Mouse (Mus musculus): ENCODE results near the gene Rbpjl. TPM values are rescaled to one million over a fixed set of nuclear protein-coding genes. Genes with fewer than 3 reads are reported as not detected.

Gene Rbpjl
- polyA plus RNA-seq, 1 experiment from 2014 or later: not detected

GRCm38 (mm10) chr2:164368620-164369105 lies 34.3 kb upstream of the Rbpjl start:
- Histone ChIP-seq H3K4me2 (ENCODE audit: low read length) (no peak overlapping the region), H3K36me3 (ENCODE audit: control insufficient read depth, insufficient read depth, low read length) (no peaks in the 10 kb centered on the region), H3K9me3 (ENCODE audit: control insufficient read depth, low read length) (no peaks in the 10 kb centered on the region), H3K27ac (replicated peaks; ENCODE audit: low read depth, low read length) (no peak overlapping the region), H3K4me3 (replicated peaks; ENCODE audit: low read depth, low read length) (no peak overlapping the region), H3K4me1 (ENCODE audit: control insufficient read depth, insufficient read depth, low read length) (no peaks in the 10 kb centered on the region), H3K27me3 (ENCODE audit: control insufficient read depth, insufficient read depth, low read length) (no peaks in the 10 kb centered on the region), H3K9ac (replicated peaks; ENCODE audit: low read length) (no peak overlapping the region)
- WGBS: 80% methylated on average over 6 of the region's 6 CpGs
- ATAC-seq (ENCODE audit: low FRiP score, low TSS enrichment): no peak
- DNase-seq: no peak

- DNase-seq: no peak
- Histone ChIP-seq H3K27me3 (ENCODE audit: control insufficient read depth, insufficient read depth, low read length) (no peaks in the 10 kb centered on the region), H3K9ac (replicated peaks; ENCODE audit: low read length) (no peak overlapping the region), H3K27ac (replicated peaks; ENCODE audit: low read depth, low read length) (no peak overlapping the region), H3K4me2 (ENCODE audit: low read length) (no peak overlapping the region), H3K9me3 (ENCODE audit: control insufficient read depth, low read length) (no peaks in the 10 kb centered on the region), H3K4me3 (replicated peaks; ENCODE audit: low read depth, low read length) (no peak overlapping the region), H3K4me1 (ENCODE audit: control insufficient read depth, insufficient read depth, low read length) (no peaks in the 10 kb centered on the region), H3K36me3 (ENCODE audit: control insufficient read depth, insufficient read depth, low read length) (no peaks in the 10 kb centered on the region)
- no peak for ATAC-seq (ENCODE audit: low FRiP score, low TSS enrichment)
- 85% methylated on average over 3 of the region's 3 CpGs for WGBS
These were observed 31.6 kb upstream of the Rbpjl start for GRCm38 (mm10) chr2:164371371-164371770.

DNA sequence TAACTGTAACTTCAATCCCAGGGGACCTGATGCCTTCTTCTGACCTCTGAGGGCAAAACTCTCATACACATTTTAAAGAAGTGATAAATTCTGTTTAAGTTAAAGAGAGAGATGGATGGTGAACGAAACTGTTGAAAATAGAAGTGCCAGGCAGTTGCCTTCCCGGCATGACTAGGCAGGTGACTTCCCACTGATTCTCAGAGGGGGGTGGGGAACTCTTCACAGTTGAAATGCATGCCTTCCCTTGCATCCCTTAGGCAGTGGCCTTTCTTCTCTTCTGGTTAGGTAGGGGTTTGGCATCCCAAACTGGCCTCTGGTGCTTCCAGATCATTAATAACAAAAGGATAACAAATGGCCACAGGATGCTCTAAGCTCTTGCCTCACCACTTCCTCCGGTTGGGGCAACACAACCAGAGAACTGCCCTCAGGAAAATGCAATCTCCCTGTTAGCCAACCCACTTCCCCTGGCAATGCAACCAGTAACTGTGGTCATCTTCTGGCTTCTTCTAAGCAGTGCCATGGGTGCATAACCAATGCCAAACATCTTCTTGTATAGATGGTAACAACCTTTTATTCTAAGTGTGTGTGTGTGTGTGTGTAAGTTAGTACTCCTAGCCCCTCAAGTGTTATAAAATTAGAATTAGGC lies 30.4 kb upstream of the Rbpjl start:
- ATAC-seq (ENCODE audit: low FRiP score, low TSS enrichment): no peak
- H3K9me3 ChIP-seq (ENCODE audit: control insufficient read depth, low read length): no peaks in the 10 kb centered on the region

GRCm38 (mm10) chr2:164373187-164373586 lies 29.8 kb upstream of the Rbpjl start:
- 61% methylated on average over 4 of the region's 4 CpGs for WGBS

More for the DNA sequence above, 30.4 kb upstream of the Rbpjl start:
- Histone ChIP-seq H3K4me3 (replicated peaks; ENCODE audit: low read depth, low read length) (no peak overlapping the region), H3K36me3 (ENCODE audit: control insufficient read depth, insufficient read depth, low read length) (no peaks in the 10 kb centered on the region), H3K9ac (replicated peaks; ENCODE audit: low read length) (no peak overlapping the region), H3K27me3 (ENCODE audit: control insufficient read depth, insufficient read depth, low read length) (no peaks in the 10 kb centered on the region), H3K4me1 (ENCODE audit: control insufficient read depth, insufficient read depth, low read length) (no peaks in the 10 kb centered on the region), H3K27ac (replicated peaks; ENCODE audit: low read depth, low read length) (no peak overlapping the region), H3K4me2 (ENCODE audit: low read length) (no peak overlapping the region)
- WGBS: 42% methylated on average over 3 of the region's 3 CpGs
- no peak for DNase-seq

GRCm38 (mm10) chr2:164377478-164378426 lies 25.2 kb upstream of the Rbpjl start:
- DNase-seq: no peak
- H3K36me3 ChIP-seq (ENCODE audit: control insufficient read depth, insufficient read depth, low read length): no peaks in the 10 kb centered on the region

More at GRCm38 (mm10) chr2:164373187-164373586, 29.8 kb upstream of the Rbpjl start:
- DNase-seq (no peak), ATAC-seq (ENCODE audit: low FRiP score, low TSS enrichment) (no peak)
- Histone ChIP-seq H3K9me3 (ENCODE audit: control insufficient read depth, low read length) (no peaks in the 10 kb centered on the region), H3K36me3 (ENCODE audit: control insufficient read depth, insufficient read depth, low read length) (no peaks in the 10 kb centered on the region), H3K27me3 (ENCODE audit: control insufficient read depth, insufficient read depth, low read length) (no peaks in the 10 kb centered on the region), H3K9ac (replicated peaks; ENCODE audit: low read length) (no peak overlapping the region), H3K4me2 (ENCODE audit: low read length) (no peak overlapping the region), H3K27ac (replicated peaks; ENCODE audit: low read depth, low read length) (no peak overlapping the region), H3K4me3 (replicated peaks; ENCODE audit: low read depth, low read length) (no peak overlapping the region), H3K4me1 (ENCODE audit: control insufficient read depth, insufficient read depth, low read length) (no peaks in the 10 kb centered on the region)

DNA sequence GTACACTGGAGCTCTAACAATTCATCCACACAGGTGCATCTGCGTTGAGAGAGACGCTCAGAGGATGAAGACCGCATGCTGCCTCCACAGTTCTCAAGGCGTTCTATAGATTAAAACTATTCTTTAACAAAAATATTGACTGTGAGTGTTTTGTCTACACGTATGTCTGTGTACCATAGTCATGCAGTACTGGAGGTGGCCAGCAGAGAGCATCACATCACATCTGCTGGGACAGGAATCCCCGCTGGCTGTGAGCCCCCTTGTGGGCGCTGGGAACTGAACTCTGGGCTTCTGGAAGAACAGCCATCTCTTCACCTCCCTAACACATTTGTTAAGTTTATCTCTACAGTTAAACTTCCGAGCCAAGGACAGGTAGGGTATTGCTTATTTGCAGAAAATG lies 21.2 kb upstream of the Rbpjl start:
- H3K4me2 ChIP-seq (ENCODE audit: low read length): no peak overlapping the region
- DNase-seq: no peak
- H3K36me3 ChIP-seq (ENCODE audit: control insufficient read depth, insufficient read depth, low read length): no peaks in the 10 kb centered on the region
- WGBS: 77% methylated on average over 8 of the region's 8 CpGs
- no peak for ATAC-seq (ENCODE audit: low FRiP score, low TSS enrichment)
- no peaks in the 10 kb centered on the region for H3K9me3 ChIP-seq (ENCODE audit: control insufficient read depth, low read length)
- H3K4me3 ChIP-seq (replicated peaks; ENCODE audit: low read depth, low read length): no peak overlapping the region
- 0 out of 2 replicates have a peak, but pooled peaks cover 7% of the 10 kb centered on the region for H3K4me1 ChIP-seq (ENCODE audit: control insufficient read depth, insufficient read depth, low read length)
- H3K27ac ChIP-seq (replicated peaks; ENCODE audit: low read depth, low read length): no peak overlapping the region
- no peaks in the 10 kb centered on the region for H3K27me3 ChIP-seq (ENCODE audit: control insufficient read depth, insufficient read depth, low read length)
- H3K9ac ChIP-seq (replicated peaks; ENCODE audit: low read length): no peak overlapping the region

More at GRCm38 (mm10) chr2:164377478-164378426, 25.2 kb upstream of the Rbpjl start:
- Histone ChIP-seq H3K4me2 (ENCODE audit: low read length) (no peak overlapping the region), H3K4me3 (replicated peaks; ENCODE audit: low read depth, low read length) (no peak overlapping the region), H3K9ac (replicated peaks; ENCODE audit: low read length) (no peak overlapping the region), H3K27me3 (ENCODE audit: control insufficient read depth, insufficient read depth, low read length) (no peaks in the 10 kb centered on the region), H3K9me3 (ENCODE audit: control insufficient read depth, low read length) (no peaks in the 10 kb centered on the region), H3K4me1 (ENCODE audit: control insufficient read depth, insufficient read depth, low read length) (no peaks in the 10 kb centered on the region), H3K27ac (replicated peaks; ENCODE audit: low read depth, low read length) (no peak overlapping the region)
- 93% methylated on average over 15 of the region's 15 CpGs for WGBS
- ATAC-seq (ENCODE audit: low FRiP score, low TSS enrichment): no peak

- 91% methylated on average over 3 of the region's 3 CpGs for WGBS
- no peaks in the 10 kb centered on the region for H3K9me3 ChIP-seq (ENCODE audit: control insufficient read depth, low read length)
- no peak overlapping the region for H3K4me3 ChIP-seq (replicated peaks; ENCODE audit: low read depth, low read length)
- H3K4me1 ChIP-seq (ENCODE audit: control insufficient read depth, insufficient read depth, low read length): 0 out of 2 replicates have a peak, but pooled peaks cover 7% of the 10 kb centered on the region
- no peaks in the 10 kb centered on the region for H3K36me3 ChIP-seq (ENCODE audit: control insufficient read depth, insufficient read depth, low read length)
- H3K27me3 ChIP-seq (ENCODE audit: control insufficient read depth, insufficient read depth, low read length): peaks cover 10% of the 10 kb centered on the region
- H3K27ac ChIP-seq (replicated peaks; ENCODE audit: low read depth, low read length): no peak overlapping the region
- DNase-seq: no peak
- H3K9ac ChIP-seq (replicated peaks; ENCODE audit: low read length): no peak overlapping the region
- H3K4me2 ChIP-seq (ENCODE audit: low read length): no peak overlapping the region
- ATAC-seq (ENCODE audit: low FRiP score, low TSS enrichment): no peak
These were observed 20.0 kb upstream of the Rbpjl start for GRCm38 (mm10) chr2:164382971-164383370.

- DNase-seq (no peak), ATAC-seq (ENCODE audit: low FRiP score, low TSS enrichment) (no peak)
- H3K4me3 ChIP-seq (replicated peaks; ENCODE audit: low read depth, low read length): no peak overlapping the region
- H3K36me3 ChIP-seq (ENCODE audit: control insufficient read depth, insufficient read depth, low read length): no peaks in the 10 kb centered on the region
- no peaks in the 10 kb centered on the region for H3K9me3 ChIP-seq (ENCODE audit: control insufficient read depth, low read length)
- H3K9ac ChIP-seq (replicated peaks; ENCODE audit: low read length): no peak overlapping the region
- 0 out of 2 replicates have a peak, but pooled peaks cover 7% of the 10 kb centered on the region for H3K4me1 ChIP-seq (ENCODE audit: control insufficient read depth, insufficient read depth, low read length)
- peaks cover 18% of the 10 kb centered on the region for H3K27me3 ChIP-seq (ENCODE audit: control insufficient read depth, insufficient read depth, low read length)
- no peak overlapping the region for H3K27ac ChIP-seq (replicated peaks; ENCODE audit: low read depth, low read length)
- 66% methylated on average over 11 of the region's 11 CpGs for WGBS
- H3K4me2 ChIP-seq (ENCODE audit: low read length): no peak overlapping the region
These were observed 19.1 kb upstream of the Rbpjl start for GRCm38 (mm10) chr2:164383656-164384399.

Measured in midbrain, embryonic 14.5 days (tissue).